Mouse (Mus musculus) brain, embryonic 14.5 days (tissue): ENCODE measurements at regions not wholly inside any gene's neighbourhood (a gene's known extent, or its start where the extent isn't known, plus 50 kb on each side); places are given as distances from the start of the nearest gene placed in this dataset.
"Not testable (repeated sequence)": the region's sequence is repeated elsewhere in the genome, so short reads cannot be mapped to it uniquely, and the experiment has no call there.

Experiments used
- DNase-seq: peaks from one replicate; pipeline ENCODE4 v3.0.0-alpha.2; 2011; ENCODE audit warnings: low read depth
- CTCF ChIP-seq: fragments of 200-500 bp; IDR thresholded peaks from 2 replicates; pipeline ENCODE4 v1.5.1; 2012; ENCODE audit warnings: inconsistent platforms, mild to moderate bottlenecking, moderate library complexity, borderline replicate concordance; ENCODE audit not compliant: insufficient read depth, insufficient read length; ENCODE audit errors: extremely low read depth
- POLR2A ChIP-seq: fragments of 200-500 bp; IDR thresholded peaks from 2 replicates; pipeline ENCODE4 v1.6.1; 2012; ENCODE audit warnings: mild to moderate bottlenecking, inconsistent platforms, borderline replicate concordance; ENCODE audit not compliant: poor library complexity, insufficient read depth, insufficient read length, severe bottlenecking; ENCODE audit errors: extremely low read depth

- TF ChIP-seq CTCF (peak; percentile 41; the same call in 1 of the 2 replicates), POLR2A (no peak)
- DNase-seq: peak; percentile 72
Observed at GRCm38 (mm10) chr4:49958275-49958674, 112.7 kb upstream of the Grin3a start.

GRCm38 (mm10) chr4:49956855-49957254, 111.3 kb upstream of the Grin3a start:
- no peak for DNase-seq
- no peak for TF ChIP-seq CTCF
- TF ChIP-seq POLR2A: no peak

GRCm38 (mm10) chr4:49946306-49946705, 100.8 kb upstream of the Grin3a start:
- peak; percentile 70 for DNase-seq

GRCm38 (mm10) chr4:49937471-49937870, 91.9 kb upstream of the Grin3a start:
- DNase-seq: no peak
- TF ChIP-seq CTCF (no peak), POLR2A (no peak)

More at GRCm38 (mm10) chr4:49946306-49946705, 100.8 kb upstream of the Grin3a start:
- TF ChIP-seq POLR2A: no peak
- no peak for TF ChIP-seq CTCF

- not testable (repeated sequence) for DNase-seq
Observed at GRCm38 (mm10) chr4:49929636-49930035, 84.1 kb upstream of the Grin3a start.

- no peak for TF ChIP-seq POLR2A
- TF ChIP-seq CTCF: no peak
- no peak for DNase-seq
Observed at GRCm38 (mm10) chr4:49927045-49927444, 81.5 kb upstream of the Grin3a start.

GRCm38 (mm10) chr4:49914221-49914620, 68.7 kb upstream of the Grin3a start:
- DNase-seq: peak; percentile 9
- TF ChIP-seq CTCF: no peak
- TF ChIP-seq POLR2A: no peak

GRCm38 (mm10) chr4:49913636-49914035, 68.1 kb upstream of the Grin3a start:
- TF ChIP-seq POLR2A (no peak), CTCF (no peak)
- DNase-seq: peak; percentile 87
